Mouse (Mus musculus) neural tube, embryonic 12.5 days (tissue): ENCODE measurements around the gene Birc6. TPM values are rescaled to one million over a fixed set of nuclear protein-coding genes. Genes with fewer than 3 reads are reported as not detected.

Experiments used
- ATAC-seq: fragments of 200-750 bp; cut with Nextera tagmentation; 2 replicates; pipeline ENCODE4 v1.8.0; 2017; ENCODE audit warnings: low read depth, mild to moderate bottlenecking, moderate TSS enrichment, moderate library complexity; ENCODE audit not compliant: low FRiP score
- H3K27ac ChIP-seq: fragments of 300-500 bp; sonication (generic); 2 replicates; pipeline ENCODE4 v1.5.1; 2016
- H3K27me3 ChIP-seq: fragments of 300-500 bp; sonication (generic); replicated peaks from 2 replicates; pipeline ENCODE4 v1.6.1; 2016; ENCODE audit warnings: mild to moderate bottlenecking
- H3K36me3 ChIP-seq: fragments of 300-500 bp; sonication (generic); 2 replicates; pipeline ENCODE4 v1.6.1; 2016; ENCODE audit warnings: mild to moderate bottlenecking
- H3K4me1 ChIP-seq: fragments of 300-500 bp; sonication (generic); 2 replicates; pipeline ENCODE4 v1.6.1; 2016
- H3K4me2 ChIP-seq: fragments of 300-500 bp; sonication (generic); replicated peaks from 2 replicates; pipeline ENCODE4 v1.6.1; 2016; ENCODE audit warnings: mild to moderate bottlenecking
- H3K4me3 ChIP-seq: fragments of 300-500 bp; sonication (generic); 2 replicates; pipeline ENCODE4 v1.5.1; 2016
- H3K9ac ChIP-seq: fragments of 300-500 bp; sonication (generic); 2 replicates; pipeline ENCODE4 v1.6.1; 2016; ENCODE audit warnings: mild to moderate bottlenecking
- H3K9me3 ChIP-seq: fragments of 300-500 bp; sonication (generic); 2 replicates; pipeline ENCODE4 v1.6.1; 2016; ENCODE audit warnings: mild to moderate bottlenecking
- WGBS: fragments of 180-500 bp; shearing (Covaris S2); methylation state at CpG from one replicate; pipeline ENCODE4 v1.1.7; 2016; 5-methylcytosine and 5-hydroxymethylcytosine counted together
- polyA plus RNA-seq: library from polyadenylated mRNA; unstranded; fragments of >200 nt; fragmentation: Nextera tagmentation; extraction: Ambion mirVana; gene quantifications from 2 replicates; pipeline ENCODE4 v1.2.1, GENCODE M21; 2016

Gene Birc6
- polyA plus RNA-seq, 1 experiment from 2014 or later = 91.9 TPM

GRCm38 (mm10) chr17:74577173-74577572 is 49.1 kb downstream of the Birc6 start:
- Histone ChIP-seq H3K36me3 (peaks cover 26% of the 10 kb centered on the region), H3K9me3 (no peaks in the 10 kb centered on the region), H3K27ac (no peak overlapping the region), H3K4me3 (no peak overlapping the region), H3K27me3 (no peaks in the 10 kb centered on the region), H3K4me1 (no peaks in the 10 kb centered on the region), H3K9ac (no peak overlapping the region), H3K4me2 (no peak overlapping the region)
- no peak for ATAC-seq
- WGBS = 75% methylated on average over 5 of the region's 5 CpGs

DNA sequence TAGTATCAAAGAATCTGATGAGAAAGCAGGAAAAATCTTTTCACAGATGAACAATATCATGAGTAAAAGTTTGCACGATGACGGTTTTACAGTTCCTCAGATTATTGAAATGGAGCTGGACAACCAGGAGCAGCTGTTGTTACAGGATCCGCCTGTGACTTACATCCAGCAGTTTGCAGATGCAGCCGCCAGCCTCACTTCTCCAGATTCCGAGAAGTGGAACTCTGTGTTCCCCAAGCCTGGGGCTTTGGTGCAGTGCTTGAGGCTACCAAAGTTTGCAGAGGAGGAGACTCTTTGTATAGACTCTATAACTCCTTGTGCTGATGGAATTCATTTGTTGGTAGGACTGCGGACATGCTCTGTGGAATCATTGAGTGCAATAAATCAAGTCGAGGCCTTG is 51.5 kb downstream of the Birc6 start:
- ATAC-seq = no peak
- H3K9me3 ChIP-seq = no peaks in the 10 kb centered on the region
- no peak overlapping the region for H3K4me3 ChIP-seq
- H3K36me3 ChIP-seq = peaks cover 26% of the 10 kb centered on the region
- WGBS = 88% methylated on average over 7 of the region's 7 CpGs
- no peak overlapping the region for H3K4me2 ChIP-seq
- H3K27me3 ChIP-seq = no peaks in the 10 kb centered on the region
- H3K9ac ChIP-seq = no peak overlapping the region
- H3K27ac ChIP-seq = no peak overlapping the region
- no peaks in the 10 kb centered on the region for H3K4me1 ChIP-seq

DNA sequence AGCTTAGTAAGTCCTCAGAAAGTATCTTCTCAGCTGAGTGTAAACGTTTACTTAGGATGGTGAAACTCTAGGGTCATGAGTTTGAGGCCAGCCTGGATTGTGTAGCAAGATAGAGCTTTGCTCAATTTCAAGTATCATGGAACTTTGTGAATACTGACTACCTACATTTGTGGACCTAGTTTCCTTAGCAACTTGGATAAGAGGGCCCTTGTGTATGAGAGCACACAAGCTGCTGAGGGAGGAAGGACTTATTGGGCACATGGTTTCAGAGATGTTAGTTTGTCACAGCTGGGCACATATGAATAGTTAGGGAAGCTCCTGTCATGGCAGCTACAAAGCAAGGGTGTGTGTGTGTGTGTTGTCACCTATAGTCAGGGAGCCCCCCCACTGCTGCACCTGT is 52.6 kb downstream of the Birc6 start:
- ATAC-seq = no peak
- Histone ChIP-seq H3K4me3 (no peak overlapping the region), H3K36me3 (peaks cover 26% of the 10 kb centered on the region), H3K9me3 (no peaks in the 10 kb centered on the region), H3K27me3 (no peaks in the 10 kb centered on the region), H3K9ac (no peak overlapping the region), H3K27ac (no peak overlapping the region), H3K4me2 (no peak overlapping the region), H3K4me1 (no peaks in the 10 kb centered on the region)
- 93% methylated on average over 1 of the region's 1 CpGs for WGBS

DNA sequence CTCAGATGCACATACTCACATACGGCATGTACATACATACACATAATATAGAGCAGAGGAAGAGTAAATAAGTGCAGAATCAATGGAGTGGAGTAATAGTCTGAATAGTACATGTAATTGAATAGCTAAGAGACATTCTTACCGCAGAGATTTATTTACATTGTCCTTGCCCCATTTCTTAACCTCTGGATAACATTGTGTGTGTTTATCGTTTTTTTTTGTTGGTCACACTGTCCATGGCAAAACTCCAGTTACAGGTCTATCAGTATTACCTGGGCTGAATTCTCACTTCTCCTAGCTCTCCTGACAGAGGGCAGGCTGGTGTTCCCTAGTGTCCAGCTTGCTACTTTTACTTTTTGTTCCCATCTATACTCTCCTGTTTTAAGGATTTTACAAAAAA is 58.7 kb downstream of the Birc6 start:
- no peak overlapping the region for H3K4me2 ChIP-seq
- no peak for ATAC-seq
- peaks cover 12% of the 10 kb centered on the region for H3K36me3 ChIP-seq

GRCm38 (mm10) chr17:74598908-74599307 is 70.8 kb downstream of the Birc6 start:
- H3K4me2 ChIP-seq = no peak overlapping the region
- no peak overlapping the region for H3K27ac ChIP-seq
- no peaks in the 10 kb centered on the region for H3K9me3 ChIP-seq
- no peaks in the 10 kb centered on the region for H3K4me1 ChIP-seq
- no peak overlapping the region for H3K9ac ChIP-seq
- peaks cover 34% of the 10 kb centered on the region for H3K36me3 ChIP-seq
- no peak overlapping the region for H3K4me3 ChIP-seq
- 97% methylated on average over 9 of the region's 9 CpGs for WGBS
- no peaks in the 10 kb centered on the region for H3K27me3 ChIP-seq
- no peak for ATAC-seq

More for the DNA sequence above, 58.7 kb downstream of the Birc6 start:
- no peaks in the 10 kb centered on the region for H3K4me1 ChIP-seq
- no peak overlapping the region for H3K9ac ChIP-seq
- H3K9me3 ChIP-seq = no peaks in the 10 kb centered on the region
- H3K27me3 ChIP-seq = no peaks in the 10 kb centered on the region
- no peak overlapping the region for H3K27ac ChIP-seq
- no peak overlapping the region for H3K4me3 ChIP-seq
- WGBS = 86% methylated on average over 3 of the region's 3 CpGs

DNA sequence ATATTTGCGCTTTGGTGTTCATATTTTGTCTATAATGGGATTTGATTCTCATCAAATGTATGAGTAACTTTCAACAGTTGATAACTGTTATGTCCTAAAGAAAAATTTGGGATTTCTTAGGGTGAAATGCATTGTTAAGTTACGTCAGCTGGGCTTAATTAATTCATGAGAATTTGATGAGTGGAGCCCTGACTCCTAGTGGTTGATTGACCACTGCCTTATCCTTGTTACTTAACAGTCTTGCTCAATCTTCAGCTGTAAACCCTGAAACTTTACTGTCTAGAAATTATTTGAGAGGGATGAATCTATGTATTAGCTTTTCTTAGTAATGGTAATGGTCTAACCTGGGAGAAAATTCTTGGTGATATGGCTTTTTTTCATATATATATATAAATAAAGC is 71.3 kb downstream of the Birc6 start:
- Histone ChIP-seq H3K9ac (no peak overlapping the region), H3K9me3 (no peaks in the 10 kb centered on the region), H3K4me1 (no peaks in the 10 kb centered on the region), H3K36me3 (peaks cover 36% of the 10 kb centered on the region), H3K4me3 (no peak overlapping the region), H3K4me2 (no peak overlapping the region), H3K27me3 (no peaks in the 10 kb centered on the region), H3K27ac (no peak overlapping the region)
- no peak for ATAC-seq
- WGBS = 95% methylated on average over 2 of the region's 2 CpGs

DNA sequence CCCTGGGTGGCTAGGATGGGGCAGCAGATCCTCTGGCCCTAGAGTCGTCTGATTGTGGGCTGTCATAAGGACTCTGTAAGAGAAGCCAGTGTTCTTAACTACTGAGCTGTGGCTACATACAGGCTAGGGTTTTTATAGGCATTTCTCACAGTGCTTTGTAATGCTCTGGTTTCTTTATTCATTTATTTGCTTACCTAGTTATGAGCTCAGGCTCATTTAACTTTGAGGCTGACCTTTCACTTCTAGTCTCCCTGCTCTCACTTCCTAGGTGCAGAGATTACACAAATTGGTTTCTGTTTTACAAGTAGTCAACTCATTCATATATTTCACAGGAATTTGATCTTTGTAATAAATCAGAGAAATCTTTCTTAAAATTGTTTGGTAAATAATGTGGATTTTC is 73.1 kb downstream of the Birc6 start:
- no peaks in the 10 kb centered on the region for H3K9me3 ChIP-seq
- H3K36me3 ChIP-seq = peaks cover 37% of the 10 kb centered on the region
- no peak overlapping the region for H3K27ac ChIP-seq
- H3K4me3 ChIP-seq = no peak overlapping the region
- H3K4me2 ChIP-seq = no peak overlapping the region
- ATAC-seq = no peak
- WGBS = 92% methylated on average over 1 of the region's 1 CpGs
- no peak overlapping the region for H3K9ac ChIP-seq
- no peaks in the 10 kb centered on the region for H3K27me3 ChIP-seq
- no peaks in the 10 kb centered on the region for H3K4me1 ChIP-seq

GRCm38 (mm10) chr17:74630798-74631197 is 102.7 kb downstream of the Birc6 start:
- WGBS = 92% methylated on average over 3 of the region's 3 CpGs
- H3K27me3 ChIP-seq = no peaks in the 10 kb centered on the region
- peaks cover 48% of the 10 kb centered on the region for H3K36me3 ChIP-seq
- H3K4me1 ChIP-seq = no peaks in the 10 kb centered on the region
- ATAC-seq = no peak
- no peak overlapping the region for H3K4me2 ChIP-seq
- H3K4me3 ChIP-seq = no peak overlapping the region
- H3K9ac ChIP-seq = no peak overlapping the region
- no peaks in the 10 kb centered on the region for H3K9me3 ChIP-seq
- no peak overlapping the region for H3K27ac ChIP-seq

GRCm38 (mm10) chr17:74642445-74642844 is 114.3 kb downstream of the Birc6 start:
- no peaks in the 10 kb centered on the region for H3K4me1 ChIP-seq
- no peak overlapping the region for H3K9ac ChIP-seq
- no peaks in the 10 kb centered on the region for H3K27me3 ChIP-seq
- no peak for ATAC-seq
- H3K36me3 ChIP-seq = peaks cover 60% of the 10 kb centered on the region
- H3K4me3 ChIP-seq = no peak overlapping the region
- H3K27ac ChIP-seq = no peak overlapping the region
- no peaks in the 10 kb centered on the region for H3K9me3 ChIP-seq
- H3K4me2 ChIP-seq = no peak overlapping the region

DNA sequence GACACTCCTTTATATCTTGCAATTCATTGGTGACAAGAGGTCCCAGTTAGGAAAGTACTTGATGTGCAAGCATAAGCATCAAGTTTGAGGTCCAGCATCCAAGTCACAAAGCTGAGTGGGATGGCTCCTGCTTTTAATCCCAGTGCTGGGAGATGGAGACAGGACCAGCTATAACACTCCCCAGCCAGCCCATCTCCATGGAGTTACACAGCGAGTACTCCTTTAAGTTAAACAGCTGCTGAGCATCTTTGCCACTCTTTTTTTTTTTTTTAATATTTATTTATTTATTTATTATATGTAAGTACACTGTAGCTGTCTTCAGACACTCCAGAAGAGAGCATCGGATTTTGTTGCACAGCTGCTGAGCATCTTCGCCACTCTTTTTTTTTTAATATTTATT is 130.3 kb downstream of the Birc6 start:
- ATAC-seq = no peak
- 99% methylated on average over 3 of the region's 3 CpGs for WGBS
- H3K4me1 ChIP-seq = no peaks in the 10 kb centered on the region
- no peaks in the 10 kb centered on the region for H3K9me3 ChIP-seq
- no peaks in the 10 kb centered on the region for H3K27me3 ChIP-seq
- H3K9ac ChIP-seq = no peak overlapping the region
- H3K36me3 ChIP-seq = peaks cover 46% of the 10 kb centered on the region
- H3K4me3 ChIP-seq = no peak overlapping the region
- no peak overlapping the region for H3K4me2 ChIP-seq
- H3K27ac ChIP-seq = no peak overlapping the region

- Histone ChIP-seq H3K9ac (no peak overlapping the region), H3K27ac (no peak overlapping the region), H3K4me1 (no peaks in the 10 kb centered on the region), H3K4me2 (no peak overlapping the region), H3K27me3 (no peaks in the 10 kb centered on the region), H3K36me3 (peaks cover 56% of the 10 kb centered on the region), H3K9me3 (no peaks in the 10 kb centered on the region), H3K4me3 (no peak overlapping the region)
- ATAC-seq = no peak
- WGBS = 71% methylated on average over 1 of the region's 1 CpGs
These were observed 139.9 kb downstream of the Birc6 start for GRCm38 (mm10) chr17:74668010-74668409.

GRCm38 (mm10) chr17:74670031-74670430 is 141.9 kb downstream of the Birc6 start:
- Histone ChIP-seq H3K9ac (no peak overlapping the region), H3K4me2 (no peak overlapping the region), H3K27me3 (no peaks in the 10 kb centered on the region), H3K36me3 (peaks cover 39% of the 10 kb centered on the region), H3K27ac (no peak overlapping the region), H3K4me3 (no peak overlapping the region), H3K4me1 (no peaks in the 10 kb centered on the region), H3K9me3 (no peaks in the 10 kb centered on the region)
- 95% methylated on average over 13 of the region's 13 CpGs for WGBS
- ATAC-seq = no peak

- H3K4me2 ChIP-seq = no peak overlapping the region
- H3K9ac ChIP-seq = no peak overlapping the region
- H3K4me3 ChIP-seq = no peak overlapping the region
- WGBS = 85% methylated on average over 4 of the region's 4 CpGs
- no peaks in the 10 kb centered on the region for H3K4me1 ChIP-seq
- H3K36me3 ChIP-seq = peaks cover 34% of the 10 kb centered on the region
- no peaks in the 10 kb centered on the region for H3K9me3 ChIP-seq
- H3K27me3 ChIP-seq = no peaks in the 10 kb centered on the region
- no peak for ATAC-seq
- no peak overlapping the region for H3K27ac ChIP-seq
These were observed 144.4 kb downstream of the Birc6 start for GRCm38 (mm10) chr17:74672446-74672845.

DNA sequence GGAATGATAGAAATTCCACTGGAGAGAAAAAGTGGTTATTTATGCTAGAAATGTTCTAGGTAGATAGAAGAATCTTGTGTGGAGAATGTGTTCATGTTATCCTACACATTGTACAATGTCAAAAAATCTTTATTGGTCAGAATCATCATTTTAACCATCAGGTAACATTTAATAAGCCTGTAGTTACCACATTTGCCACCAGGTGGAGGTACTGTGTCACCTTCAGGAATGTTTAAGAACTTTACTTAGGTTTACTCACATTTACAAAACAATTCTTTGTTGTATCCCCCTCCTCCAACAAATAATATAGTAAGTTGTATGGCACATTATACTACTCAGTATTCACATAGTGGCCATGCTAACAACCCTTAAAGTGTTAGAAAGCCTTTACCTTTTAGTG is 145.2 kb downstream of the Birc6 start:
- Histone ChIP-seq H3K27ac (no peak overlapping the region), H3K4me2 (no peak overlapping the region), H3K9ac (no peak overlapping the region), H3K27me3 (no peaks in the 10 kb centered on the region), H3K4me1 (no peaks in the 10 kb centered on the region), H3K9me3 (no peaks in the 10 kb centered on the region), H3K36me3 (peaks cover 39% of the 10 kb centered on the region), H3K4me3 (no peak overlapping the region)
- no peak for ATAC-seq
